Mouse (Mus musculus) MEL (cell line): Measurements from ENCODE around the gene Cplx2. TPM values are rescaled to one million over a fixed set of nuclear protein-coding genes. Genes with fewer than 3 reads are reported as not detected.
A peak's percentile ranks its signal among the peaks of the same experiment; 100 is the strongest.

Experiments used
- DNase-seq: peaks from one replicate; pipeline ENCODE4 v3.0.0; 2011; ENCODE audit warnings: low read depth, low spot score
- H3K27ac ChIP-seq: 2 replicates; pipeline ENCODE4 v1.5.1; 2012; ENCODE audit warnings: low read depth, mild to moderate bottlenecking, control low read depth, low read length, moderate library complexity; ENCODE audit not compliant: control insufficient read depth
- H3K27me3 ChIP-seq, 2 experiments: fragments of 150-350 bp in 1 of 2; sonication (generic) in 1 of 2; 2 replicates each; pipeline ENCODE4 v1.6.1; 2012; ENCODE audit warnings: low read length in 2 of 2, mild to moderate bottlenecking in 2 of 2, improper control_type of control experiment in 1 of 2, moderate library complexity in 1 of 2; ENCODE audit not compliant: insufficient read depth in 2 of 2, control insufficient read depth in 1 of 2
- H3K36me3 ChIP-seq, 2 experiments: 2 replicates each; pipeline ENCODE4 v1.6.1; 2012 to 2014; ENCODE audit warnings: low read length in 2 of 2, improper control_type of control experiment in 1 of 2, inconsistent platforms in 1 of 2, mild to moderate bottlenecking in 1 of 2; ENCODE audit not compliant: insufficient read depth in 2 of 2, control insufficient read depth in 1 of 2
- H3K4me1 ChIP-seq, 2 experiments: fragments of 150-350 bp in 1 of 2; sonication (generic) in 1 of 2; 2 replicates each; pipeline ENCODE4 v1.6.1; 2012; ENCODE audit warnings: low read length in 2 of 2, improper control_type of control experiment in 1 of 2, mild to moderate bottlenecking in 1 of 2; ENCODE audit not compliant: insufficient read depth in 2 of 2, control insufficient read depth in 1 of 2
- H3K4me3 ChIP-seq, 2 experiments: fragments of 150-350 bp in 1 of 2; sonication (generic) in 1 of 2; 2 replicates each; pipeline ENCODE4 v1.5.1; 2012; ENCODE audit warnings: low read depth in 2 of 2, low read length in 2 of 2, mild to moderate bottlenecking in 2 of 2, moderate library complexity in 2 of 2, control low read depth in 1 of 2, improper control_type of control experiment in 1 of 2; ENCODE audit not compliant: control insufficient read depth in 1 of 2, insufficient read depth in 1 of 2
- H3K79me2 ChIP-seq: 2 replicates; pipeline ENCODE4 v1.6.1; 2012; ENCODE audit warnings: mild to moderate bottlenecking, low read length, moderate library complexity; ENCODE audit not compliant: control insufficient read depth, poor library complexity, insufficient read depth
- H3K9ac ChIP-seq: 2 replicates; pipeline ENCODE4 v1.6.1; 2012; ENCODE audit warnings: low read depth, mild to moderate bottlenecking, control low read depth, low read length, moderate library complexity; ENCODE audit not compliant: control insufficient read depth, poor library complexity, severe bottlenecking
- H3K9me3 ChIP-seq: fragments of 150-350 bp; sonication (generic); replicated peaks from 2 replicates; pipeline ENCODE4 v1.6.1; 2012; ENCODE audit warnings: mild to moderate bottlenecking, low read length, improper control_type of control experiment, moderate library complexity; ENCODE audit not compliant: insufficient read depth
- BHLHE40 ChIP-seq: IDR thresholded peaks from 2 replicates; pipeline ENCODE4 v1.6.1; 2012; ENCODE audit warnings: low read depth, mild to moderate bottlenecking, inconsistent platforms, low read length, improper control_type of control experiment, borderline replicate concordance
- CHD2 ChIP-seq: IDR thresholded peaks from 2 replicates; pipeline ENCODE4 v1.6.1; 2011; ENCODE audit warnings: low read length, improper control_type of control experiment
- CTCF ChIP-seq, 3 experiments: IDR thresholded peaks in 2 of 3; conservative IDR thresholded peaks in 1 of 3; 2 replicates each; pipeline ENCODE4 v1.5.1; 2011 to 2012; ENCODE audit warnings: low read length in 3 of 3, low read depth in 2 of 3, mild to moderate bottlenecking in 2 of 3, improper control_type of control experiment in 1 of 3, inconsistent platforms in 1 of 3, mixed read lengths in 1 of 3, moderate library complexity in 1 of 3; ENCODE audit not compliant: control insufficient read depth in 1 of 3, insufficient read depth in 1 of 3, poor library complexity in 1 of 3, severe bottlenecking in 1 of 3
- E2F4 ChIP-seq: IDR thresholded peaks from 2 replicates; pipeline ENCODE4 v1.6.1; 2011; ENCODE audit warnings: low read depth, low read length, improper control_type of control experiment, borderline replicate concordance
- ELF1 ChIP-seq: IDR thresholded peaks from 2 replicates; pipeline ENCODE4 v1.6.1; 2014; ENCODE audit warnings: low read depth, mild to moderate bottlenecking, inconsistent platforms, low read length, improper control_type of control experiment, moderate library complexity
- ETS1 ChIP-seq: IDR thresholded peaks from 2 replicates; pipeline ENCODE4 v1.6.1; 2012; ENCODE audit warnings: low read depth, mild to moderate bottlenecking, inconsistent platforms, low read length, improper control_type of control experiment, moderate library complexity
- GABPA ChIP-seq: IDR thresholded peaks from 2 replicates; pipeline ENCODE4 v1.6.1; 2012; ENCODE audit warnings: low read depth, mild to moderate bottlenecking, inconsistent platforms, low read length, improper control_type of control experiment, moderate library complexity
- KAT2A ChIP-seq: conservative IDR thresholded peaks from 2 replicates; pipeline ENCODE4 v1.6.1; 2012; ENCODE audit warnings: low read depth, low read length, improper control_type of control experiment, inconsistent platforms
- MAFK ChIP-seq: IDR thresholded peaks from 2 replicates; pipeline ENCODE4 v1.6.1; 2011; ENCODE audit warnings: low read depth, mild to moderate bottlenecking, low read length, improper control_type of control experiment, borderline replicate concordance
- MAX ChIP-seq: IDR thresholded peaks from 2 replicates; pipeline ENCODE4 v1.6.1; 2011; ENCODE audit warnings: low read length, improper control_type of control experiment
- MEF2A ChIP-seq: IDR thresholded peaks from 2 replicates; pipeline ENCODE4 v1.6.1; 2014; ENCODE audit warnings: low read depth, mild to moderate bottlenecking, inconsistent platforms, low read length, improper control_type of control experiment; ENCODE audit not compliant: poor library complexity, insufficient replicate concordance, severe bottlenecking; ENCODE audit errors: extremely low read depth
- NELFE ChIP-seq: IDR thresholded peaks from 2 replicates; pipeline ENCODE4 v1.6.1; 2011; ENCODE audit warnings: low read depth, low read length, improper control_type of control experiment
- POLR2AphosphoS2 ChIP-seq: IDR thresholded peaks from 2 replicates; pipeline ENCODE4 v1.6.1; 2011; ENCODE audit warnings: low read length, improper control_type of control experiment
- POLR2AphosphoS5 ChIP-seq: IDR thresholded peaks from 2 replicates; pipeline ENCODE4 v1.6.1; 2012; ENCODE audit warnings: low read depth, borderline replicate concordance, mild to moderate bottlenecking, inconsistent platforms, low read length, moderate library complexity, mixed read lengths
- RAD21 ChIP-seq: IDR thresholded peaks from 2 replicates; pipeline ENCODE4 v1.6.1; 2011; ENCODE audit warnings: mild to moderate bottlenecking, low read depth, low read length, improper control_type of control experiment
- RCOR1 ChIP-seq: IDR thresholded peaks from 2 replicates; pipeline ENCODE4 v1.6.1; 2012; ENCODE audit warnings: low read depth, mild to moderate bottlenecking, inconsistent platforms, low read length, improper control_type of control experiment
- SMC3 ChIP-seq: IDR thresholded peaks from 2 replicates; pipeline ENCODE4 v1.6.1; 2011; ENCODE audit warnings: low read depth, low read length, improper control_type of control experiment
- USF1 ChIP-seq: IDR thresholded peaks from 2 replicates; pipeline ENCODE4 v1.6.1; 2014; ENCODE audit warnings: low read depth, mild to moderate bottlenecking, inconsistent platforms, low read length, improper control_type of control experiment, moderate library complexity
- ZC3H11A ChIP-seq: IDR thresholded peaks from 2 replicates; pipeline ENCODE4 v1.6.1; 2012; ENCODE audit warnings: low read depth, mild to moderate bottlenecking, inconsistent platforms, low read length, improper control_type of control experiment
- polyA plus RNA-seq, 2 experiments: library from polyadenylated mRNA; stranded (reverse) in 1 of 2; unstranded in 1 of 2; fragments of >175 nt in 1 of 2; fragments of >200 nt in 1 of 2; gene quantifications; 2 replicates each; pipeline versions ENCODE4 v1.2.1 to v1.2.4; 2012; ENCODE audit warnings: low replicate concordance in 2 of 2, low read depth in 1 of 2; ENCODE audit not compliant: insufficient read length in 2 of 2, insufficient read depth in 1 of 2, missing spikeins in 1 of 2
- total RNA-seq: library from RNA; depleted of rRNA; stranded (reverse); fragments of 300-350 nt; gene quantifications from 2 replicates; pipeline ENCODE4 v1.2.3, GENCODE M21; 2012

Cplx2 gene
- total and polyA plus RNA-seq, 3 experiments = 1.8 to 4.7 TPM; not detected in 1

DNA sequence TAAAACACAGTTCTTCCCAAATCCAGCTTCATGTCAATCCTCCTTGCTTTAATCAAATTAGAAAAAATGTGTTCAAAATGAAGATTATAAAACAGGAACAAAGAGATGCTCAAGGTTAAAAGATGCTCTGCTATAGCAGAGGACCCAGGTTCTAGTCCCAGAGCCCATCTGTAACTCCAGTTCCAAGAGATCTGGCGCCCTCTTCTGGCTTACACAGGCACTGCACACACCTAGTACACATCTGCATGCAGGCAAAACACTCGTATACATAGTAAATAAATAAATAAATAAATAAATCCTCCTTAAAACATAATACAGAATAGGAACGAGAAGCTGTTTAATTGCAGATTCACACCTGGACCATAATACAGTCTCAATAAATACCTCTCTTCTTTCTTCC is 6.9 kb downstream of the Cplx2 start:
- H3K36me3 ChIP-seq = peaks cover 0 to 9% of the 10 kb centered on the region in 2 experiments; a peak in 2 of 4 replicates
- TF ChIP-seq E2F4 = no peak
- TF ChIP-seq ZC3H11A = peak; percentile 68
- peak; percentile 66 to 71 (median 66) for TF ChIP-seq CTCF (IDR thresholded peaks at IDR 0.05 in 2 of 3, conservative IDR thresholded peaks at IDR 0.05 in 1 of 3; ENCODE audit: control insufficient read depth in 1 of 3, insufficient read depth in 1 of 3, low read depth in 2 of 3, low read length in 3 of 3, poor library complexity in 1 of 3, severe bottlenecking in 1 of 3)
- TF ChIP-seq MEF2A = no peak
- TF ChIP-seq SMC3 = peak; percentile 76
- TF ChIP-seq POLR2AphosphoS2 = no peak
- no peak for TF ChIP-seq NELFE
- peak; percentile 71 for TF ChIP-seq RAD21
- no peak for TF ChIP-seq GABPA
- no peaks in the 10 kb centered on the region for H3K79me2 ChIP-seq
- DNase-seq = peak; percentile 65
- no peak overlapping the region for H3K9ac ChIP-seq
- no peak overlapping the region for H3K4me3 ChIP-seq
- H3K27ac ChIP-seq = no peak overlapping the region
- H3K27me3 ChIP-seq = no peaks in the 10 kb centered on the region
- H3K9me3 ChIP-seq = no peaks in the 10 kb centered on the region
- H3K4me1 ChIP-seq = peaks cover 0 to 4% of the 10 kb centered on the region in 2 experiments; a peak in 1 of 4 replicates

DNA sequence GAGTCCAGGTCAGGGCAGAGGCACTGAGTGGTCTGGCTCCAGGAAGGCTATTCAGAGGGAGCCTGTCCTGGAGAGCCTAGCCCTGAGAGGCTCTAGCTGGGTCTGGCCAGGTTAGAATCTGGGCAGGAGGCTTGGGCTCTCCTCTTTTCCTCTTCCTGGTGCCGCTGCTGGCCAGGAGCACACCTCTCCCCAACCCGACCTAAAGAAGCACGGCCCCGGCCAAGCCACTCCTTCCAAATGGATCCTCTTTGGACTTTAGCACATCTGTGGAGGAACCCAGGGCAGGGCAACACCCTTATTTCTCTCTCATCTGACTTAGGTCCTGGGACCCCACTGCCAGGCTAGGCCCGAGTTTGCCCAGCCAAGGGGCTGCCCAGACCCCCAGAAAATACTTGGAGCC is 9.3 kb downstream of the Cplx2 start:
- TF ChIP-seq MAFK (no peak), POLR2AphosphoS2 (no peak), BHLHE40 (no peak), CHD2 (no peak), USF1 (no peak), KAT2A (no peak), POLR2AphosphoS5 (no peak), E2F4 (no peak)
- Histone ChIP-seq H3K27me3 (no peaks in the 10 kb centered on the region), H3K4me1 (peaks cover 0 to 7% of the 10 kb centered on the region in 2 experiments; a peak in 2 of 4 replicates), H3K36me3 (peaks cover 0 to 9% of the 10 kb centered on the region in 2 experiments; a peak in 2 of 4 replicates), H3K27ac (no peak overlapping the region), H3K4me3 (no peak overlapping the region), H3K79me2 (no peaks in the 10 kb centered on the region), H3K9ac (no peak overlapping the region), H3K9me3 (no peaks in the 10 kb centered on the region)
- no peak for DNase-seq

GRCm38 (mm10) chr13:54381396-54381795 is 10.2 kb downstream of the Cplx2 start:
- no peak for DNase-seq
- H3K9ac ChIP-seq = no peak overlapping the region

More at GRCm38 (mm10) chr13:54381396-54381795, 10.2 kb downstream of the Cplx2 start:
- no peaks in the 10 kb centered on the region for H3K9me3 ChIP-seq
- H3K4me1 ChIP-seq = peaks cover 0 to 5% of the 10 kb centered on the region in 2 experiments; a peak in 1 of 4 replicates
- no peaks in the 10 kb centered on the region for H3K27me3 ChIP-seq
- no peak overlapping the region for H3K27ac ChIP-seq
- peaks cover 0 to under 1% of the 10 kb centered on the region in 2 experiments; a peak in 2 of 4 replicates for H3K36me3 ChIP-seq
- H3K79me2 ChIP-seq = no peaks in the 10 kb centered on the region
- no peak overlapping the region for H3K4me3 ChIP-seq
- TF ChIP-seq ETS1 (no peak), E2F4 (no peak), ELF1 (no peak), MAX (no peak), MAFK (no peak), RCOR1 (no peak)
